Mouse (Mus musculus): ENCODE measurements around the gene Dnajc13.

DNA sequence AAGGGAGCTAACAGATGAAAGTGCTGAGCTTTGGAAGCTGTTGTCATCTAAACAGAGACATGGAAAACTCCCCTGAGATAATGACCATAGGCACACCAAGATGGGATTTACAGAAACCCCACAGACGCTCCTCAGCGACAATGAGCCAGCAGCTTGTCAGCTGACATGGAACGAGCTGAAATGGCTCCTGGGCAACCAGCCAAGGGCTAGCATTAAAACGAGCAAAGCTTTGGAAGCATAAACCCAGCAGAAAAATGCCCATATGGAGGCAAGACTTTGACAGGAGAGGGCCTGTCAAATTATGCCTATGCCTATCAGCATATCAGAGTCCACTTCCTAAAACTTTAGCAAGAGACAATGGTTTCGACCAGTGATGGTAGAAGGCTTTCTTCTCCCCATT lies 27.0 kb downstream of the Dnajc13 start:
- TF ChIP-seq POLR2A (IDR thresholded peaks at IDR 0.05; ENCODE audit: borderline replicate concordance, extremely low read depth, low read depth, low read length) (no peak), CTCF (IDR thresholded peaks at IDR 0.05; ENCODE audit: insufficient read depth, low read length) (no peak)
